In genomic region chr2:117357939-117358338, GRCm38 (mm10) we compare ENCODE assay signal across 14 mouse cellular contexts.
"Had no signal": no experiment of that assay in that cellular context is flagged by ENCODE, and none has a peak within 500 bp of the region (broad histone marks: within the 10 kb centered on the region; RNA-seq: fewer than 3 reads in every experiment).

No protein-coding gene starts in this region.

- DNase-seq: kidney, adult 11 months; kidney, postnatal 14 days; lung, embryonic 14.5 days; lung, postnatal 10 days; lung, postnatal 4 days; midbrain, embryonic 14.5 days; right cerebral cortex, postnatal 14 days; thymus, postnatal 4 days had no signal

- H3K27me3 ChIP-seq: kidney, embryonic 15.5 days; limb, embryonic 12.5 days; liver, embryonic 15.5 days; neural tube, embryonic 13.5 days had no signal

- H3K36me3 ChIP-seq: kidney, embryonic 15.5 days; limb, embryonic 12.5 days; liver, embryonic 15.5 days; midbrain, embryonic 10.5 days; neural tube, embryonic 13.5 days had no signal

- H3K4me2 ChIP-seq: kidney, embryonic 15.5 days; limb, embryonic 12.5 days; liver, embryonic 11.5 days; liver, embryonic 15.5 days; lung, embryonic 14.5 days; neural tube, embryonic 13.5 days had no signal

- H3K9me3 ChIP-seq: kidney, embryonic 15.5 days; limb, embryonic 12.5 days; liver, embryonic 15.5 days; midbrain, embryonic 10.5 days; neural tube, embryonic 13.5 days had no signal

- H3K4me3 ChIP-seq: kidney, embryonic 15.5 days; limb, embryonic 12.5 days; liver, embryonic 15.5 days; midbrain, embryonic 10.5 days; neural tube, embryonic 13.5 days had no signal

- H3K27ac ChIP-seq: kidney, embryonic 15.5 days; limb, embryonic 12.5 days; liver, embryonic 15.5 days; midbrain, embryonic 10.5 days; neural tube, embryonic 13.5 days had no signal

- H3K4me1 ChIP-seq: kidney, embryonic 15.5 days; limb, embryonic 12.5 days; liver, embryonic 15.5 days; neural tube, embryonic 13.5 days had no signal

- H3K9ac ChIP-seq: kidney, embryonic 15.5 days; limb, embryonic 12.5 days; liver, embryonic 15.5 days; lung, embryonic 14.5 days; neural tube, embryonic 13.5 days had no signal
